Mouse (Mus musculus): ENCODE results near the gene Sos2.
A peak's percentile ranks its signal among the peaks of the same experiment; 100 is the strongest.
"Not testable (repeated sequence)": the region's sequence is repeated elsewhere in the genome, so short reads cannot be mapped to it uniquely, and the experiment has no call there.

Gene Sos2

DNA sequence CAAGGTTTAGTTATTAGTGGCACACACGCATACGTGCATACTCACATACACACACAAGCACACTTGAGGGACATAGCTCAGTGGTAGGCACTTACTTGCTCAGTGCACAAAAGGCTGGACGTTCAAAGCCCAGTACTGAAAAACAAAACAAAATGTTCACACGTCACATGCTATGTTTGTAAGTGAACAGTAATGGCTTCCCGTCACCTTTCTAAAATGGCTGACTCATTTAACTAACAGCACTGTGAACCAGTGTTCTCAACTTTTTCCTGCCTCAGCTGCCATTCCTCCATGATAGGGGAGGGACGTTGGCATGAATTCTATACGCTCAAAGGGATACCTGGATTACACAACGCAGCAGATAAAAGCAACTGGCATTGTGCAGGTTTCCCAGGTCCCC, 108.4 kb downstream of the Sos2 start:
- peak; percentile 36 for DNase-seq (ENCODE audit: low read depth, low spot score)

DNA sequence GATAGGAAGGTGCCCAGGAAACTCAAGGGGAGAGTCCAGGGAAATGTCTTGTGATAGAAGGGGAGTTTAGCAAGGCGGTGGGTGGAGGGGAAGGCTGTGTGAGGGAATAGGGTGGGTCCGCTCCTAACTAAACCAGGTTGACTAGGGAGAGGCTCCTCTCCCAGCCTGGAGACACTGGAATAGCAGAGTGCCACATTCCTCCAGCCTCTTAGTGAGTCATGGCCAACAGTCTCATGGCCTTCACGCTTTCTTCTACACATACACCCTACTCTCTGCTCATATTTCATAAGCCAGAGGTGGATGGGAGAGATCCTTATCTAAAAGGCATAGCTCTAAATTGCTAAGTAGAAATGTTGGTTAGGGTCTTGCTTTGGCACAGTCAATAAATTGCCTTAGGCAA, 111.7 kb downstream of the Sos2 start:
- DNase-seq (ENCODE audit: low read depth, low spot score), result no peak

GRCm38 (mm10) chr12:69568266-69568665, 113.4 kb downstream of the Sos2 start:
- no peak for DNase-seq (ENCODE audit: low read depth, low spot score)

DNA sequence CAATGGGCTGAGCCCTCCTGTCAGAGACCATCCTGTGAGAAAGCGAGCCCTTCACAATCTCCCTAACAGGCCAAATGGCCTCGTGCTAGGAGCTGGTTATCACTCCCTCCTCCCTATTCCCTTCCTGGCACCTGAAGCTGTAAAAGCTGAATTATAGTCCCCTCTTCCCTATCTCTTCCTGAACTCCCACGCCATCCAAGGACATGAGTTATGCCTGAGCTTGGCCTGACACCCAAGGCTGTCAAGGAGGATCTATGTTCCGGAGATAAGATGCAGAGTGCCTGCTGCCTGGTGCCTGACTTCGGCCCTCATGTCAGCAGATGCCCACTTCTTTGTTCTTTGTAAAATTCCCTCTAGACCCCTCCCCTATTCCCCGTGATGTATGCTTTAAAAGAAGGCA, 120.6 kb downstream of the Sos2 start:
- not testable (repeated sequence) for DNase-seq (ENCODE audit: low read depth, low spot score)

DNA sequence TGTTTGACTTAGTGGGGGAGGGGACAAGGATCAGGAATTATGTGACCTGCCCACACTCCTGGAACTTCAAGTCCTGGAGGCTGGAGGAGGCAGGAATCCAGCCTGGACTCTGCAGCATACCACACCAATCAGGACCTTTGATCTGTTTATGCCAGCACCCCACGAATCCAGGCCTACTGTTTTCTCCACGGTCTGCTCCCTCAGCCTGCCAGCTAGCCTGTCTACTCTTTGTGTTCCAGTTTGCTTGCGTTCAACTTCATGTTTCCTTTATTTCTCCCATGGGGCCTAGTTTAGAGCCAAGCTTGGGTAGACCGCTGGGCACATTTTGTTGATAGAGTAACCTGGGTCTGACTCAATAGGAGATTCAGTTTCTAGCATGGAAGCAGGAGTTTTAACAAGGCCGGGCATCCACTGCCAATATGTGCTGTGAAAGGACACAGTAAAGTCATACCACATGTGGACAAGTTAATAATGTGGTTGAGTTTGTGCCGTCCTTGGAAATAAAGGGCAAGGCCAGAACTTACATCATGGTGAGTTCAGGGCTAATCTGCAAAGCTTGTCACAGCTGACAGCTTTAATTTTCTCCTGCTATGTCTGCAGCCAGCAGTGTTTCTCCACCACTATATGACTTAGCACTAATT, 125.3 kb downstream of the Sos2 start:
- peak; percentile 32 for DNase-seq (ENCODE audit: low read depth, low spot score)

DNA sequence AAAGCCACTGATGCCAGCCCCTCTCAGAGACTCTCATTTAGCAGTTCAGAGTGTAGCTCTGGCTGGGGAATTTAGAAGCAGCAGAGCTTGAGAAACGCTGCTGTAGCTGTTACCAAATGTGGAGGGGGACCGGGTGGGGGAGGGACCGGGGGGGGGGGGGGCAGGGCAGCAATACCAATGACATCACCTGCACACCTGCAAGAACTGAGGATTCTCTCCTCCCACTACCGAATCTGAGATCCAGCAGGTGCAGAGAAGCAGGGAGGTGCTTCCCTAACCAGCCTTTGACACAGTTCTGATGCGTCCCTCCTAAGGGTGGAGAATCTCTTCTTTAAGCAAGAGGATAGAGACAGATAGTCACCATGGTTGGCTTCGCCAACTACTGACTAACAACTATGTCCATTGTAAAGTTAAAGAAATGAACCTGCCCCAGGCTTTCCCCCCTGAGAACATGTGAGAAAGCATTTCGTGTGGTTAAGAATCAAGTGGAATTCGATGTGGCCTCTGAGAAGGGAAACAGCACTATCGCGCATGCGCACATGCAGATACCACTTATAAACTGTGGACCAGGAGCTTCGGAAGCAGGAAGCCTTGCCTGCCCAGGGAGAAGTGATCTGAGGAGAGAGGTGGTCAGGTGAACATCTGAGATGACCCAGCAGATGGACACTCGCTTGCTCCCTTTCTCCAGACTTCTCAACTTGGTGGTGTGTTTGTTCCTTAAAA, 136.0 kb downstream of the Sos2 start:
- no peak for DNase-seq (ENCODE audit: low read depth, low spot score)

DNA sequence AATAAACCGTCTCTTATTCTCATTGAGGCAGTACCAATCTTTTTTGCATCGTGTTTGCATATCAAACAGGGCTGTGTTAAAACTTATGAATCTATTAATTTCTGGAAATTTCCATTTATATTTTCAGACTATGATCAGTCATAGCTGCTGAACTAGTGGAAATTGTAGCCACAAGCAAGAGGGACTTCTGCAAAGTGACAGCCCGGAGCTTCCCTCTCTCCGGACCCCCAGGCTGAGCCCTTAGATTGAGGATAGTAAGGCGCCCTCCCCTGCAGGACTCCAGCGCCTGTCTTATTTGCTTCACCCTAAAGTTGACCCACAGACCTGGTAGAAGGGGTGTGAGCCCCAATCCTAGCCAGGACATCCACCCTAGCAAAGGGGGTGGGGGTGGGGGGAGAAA, 136.7 kb downstream of the Sos2 start:
- DNase-seq (ENCODE audit: low read depth, low spot score), result no peak

- DNase-seq (ENCODE audit: low read depth, low spot score), result no peak
These were observed 137.1 kb downstream of the Sos2 start for GRCm38 (mm10) chr12:69544562-69544961.

- DNase-seq (ENCODE audit: low read depth, low spot score), result no peak
These were observed 139.3 kb downstream of the Sos2 start for GRCm38 (mm10) chr12:69542376-69542775.

DNA sequence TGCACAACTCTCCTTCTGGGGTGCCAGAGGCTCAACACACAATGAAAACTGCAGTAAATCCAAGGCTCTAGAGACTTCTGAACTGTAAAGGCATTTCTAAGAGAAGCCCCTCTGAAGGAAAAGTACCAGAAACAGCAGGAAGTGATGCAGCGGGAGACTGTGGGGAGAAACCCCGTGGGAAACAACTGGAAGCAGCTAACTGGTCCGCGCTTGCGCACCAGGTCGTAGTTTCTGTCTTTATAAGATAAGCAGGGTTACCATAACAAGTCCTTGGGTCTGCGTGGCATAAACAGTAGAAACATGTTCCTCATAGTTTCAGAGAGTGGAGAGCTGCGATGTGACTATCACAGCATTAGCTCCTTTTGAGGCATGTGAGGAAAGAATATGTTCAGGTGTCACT, 140.0 kb downstream of the Sos2 start:
- no peak for DNase-seq (ENCODE audit: low read depth, low spot score)

DNA sequence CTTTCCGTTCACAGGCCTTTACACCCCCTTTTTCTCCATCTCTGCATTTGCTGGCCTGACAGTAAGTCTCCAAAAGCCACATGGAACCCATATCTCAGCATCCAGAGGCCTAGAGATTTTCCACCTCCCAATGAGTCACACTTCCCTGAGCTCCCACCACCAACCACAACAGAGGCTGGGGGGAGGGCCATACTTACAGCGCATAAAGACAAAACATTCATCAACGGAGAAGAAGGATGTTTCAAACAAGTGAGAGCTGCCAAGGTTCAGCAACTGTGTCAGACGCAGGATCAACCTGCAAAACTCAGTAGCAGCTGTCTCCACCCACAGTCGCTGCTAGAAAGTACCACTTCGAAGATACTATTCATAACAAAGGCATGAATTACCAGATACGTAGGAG, 142.3 kb downstream of the Sos2 start:
- no peak for DNase-seq (ENCODE audit: low read depth, low spot score)

DNA sequence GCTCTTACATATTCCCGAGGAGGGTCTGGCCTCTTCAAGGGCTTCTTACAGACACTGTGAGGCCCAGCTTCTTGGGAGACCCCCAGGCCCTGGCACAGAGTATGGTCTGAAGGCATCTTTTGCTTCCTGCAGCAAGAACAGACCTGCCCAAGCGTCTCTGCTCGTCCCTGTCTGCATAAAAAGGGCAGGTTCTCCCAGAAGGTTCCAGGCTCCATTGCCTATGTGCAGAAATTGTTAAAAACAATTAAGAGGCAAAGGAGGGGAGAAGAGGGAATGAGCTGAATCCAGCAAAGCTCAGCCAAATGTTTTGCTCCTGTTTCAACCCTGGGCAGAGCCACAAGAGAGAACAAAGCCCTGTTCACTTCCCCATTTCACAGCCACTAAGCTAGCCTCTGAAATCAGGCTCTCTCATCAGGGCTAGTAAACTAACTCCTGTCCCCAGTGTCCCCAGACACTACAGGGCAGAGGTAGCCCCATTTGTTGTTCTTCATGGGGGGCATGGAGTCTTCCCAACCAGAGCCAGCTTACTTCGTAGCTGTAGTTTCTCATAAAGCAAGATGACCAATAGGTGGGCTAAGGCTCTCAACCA, 143.2 kb downstream of the Sos2 start:
- DNase-seq (ENCODE audit: low read depth, low spot score), result no peak

GRCm38 (mm10) chr12:69537675-69538361, 143.8 kb downstream of the Sos2 start:
- peak; percentile 26 for DNase-seq (ENCODE audit: low read depth, low spot score)

DNA sequence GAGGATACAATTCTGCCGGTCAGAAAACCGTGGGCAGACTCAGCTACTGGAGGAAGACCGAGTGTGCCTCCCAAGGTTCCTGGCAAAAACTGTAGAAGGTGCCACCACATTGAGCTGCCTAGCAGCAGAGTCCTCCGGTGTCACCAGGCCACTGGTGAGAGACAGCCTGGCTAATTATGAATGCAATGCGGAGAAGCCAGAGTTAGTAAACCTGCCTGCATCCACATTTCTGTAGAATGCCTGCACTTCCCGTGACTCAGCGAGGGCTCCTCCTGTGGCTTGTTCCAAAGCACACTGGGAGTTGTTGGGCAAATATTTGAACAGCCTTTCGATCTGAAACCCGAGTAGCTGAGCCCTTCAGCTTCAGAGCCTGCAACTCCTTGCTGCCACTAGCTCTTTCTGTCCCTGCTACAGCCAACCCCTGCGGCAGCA, 144.4 kb downstream of the Sos2 start:
- peak; percentile 29 for DNase-seq (ENCODE audit: low read depth, low spot score)

- no peak for DNase-seq (ENCODE audit: low read depth, low spot score)
These were observed 144.9 kb downstream of the Sos2 start for GRCm38 (mm10) chr12:69536616-69537242.

All from ZHBTc4 (cell line).